Mouse (Mus musculus): ENCODE measurements around the gene Lenep. TPM values are rescaled to one million over a fixed set of nuclear protein-coding genes. Genes with fewer than 3 reads are reported as not detected.
A peak's percentile ranks its signal among the peaks of the same experiment; 100 is the strongest.

Lenep gene
- polyA plus RNA-seq, 1 experiment from 2014 or later = not detected

- DNase-seq (ENCODE audit: low spot score) = peak; percentile 91
- H3K36me3 ChIP-seq = peaks cover 2% of the 10 kb centered on the region; the same call in 1 of the 2 replicates
- H3K27ac ChIP-seq = peak within 1 kb of the TSS; percentile 93
- WGBS = under 1% methylated on average over 38 of the region's 42 CpGs
- H3K27me3 ChIP-seq (ENCODE audit: insufficient read depth, poor library complexity, severe bottlenecking) = peaks cover 5% of the 10 kb centered on the region; the same call in 1 of the 2 replicates
- H3K4me1 ChIP-seq = peaks cover 71% of the 10 kb centered on the region
- H3K4me3 ChIP-seq = peak within 1 kb of the TSS; percentile 79
- H3K9me3 ChIP-seq = no peaks in the 10 kb centered on the region
Measured at GRCm38 (mm10) chr3:89394006-89394893, 8.3 kb downstream of the Lenep start, which contains the start of gene Zbtb7b. TSS of gene Zbtb7b (minus strand) at chr3:89394776.

GRCm38 (mm10) chr3:89393605-89394004 is 9.0 kb downstream of the Lenep start:
- H3K4me1 ChIP-seq = peaks cover 78% of the 10 kb centered on the region

DNA sequence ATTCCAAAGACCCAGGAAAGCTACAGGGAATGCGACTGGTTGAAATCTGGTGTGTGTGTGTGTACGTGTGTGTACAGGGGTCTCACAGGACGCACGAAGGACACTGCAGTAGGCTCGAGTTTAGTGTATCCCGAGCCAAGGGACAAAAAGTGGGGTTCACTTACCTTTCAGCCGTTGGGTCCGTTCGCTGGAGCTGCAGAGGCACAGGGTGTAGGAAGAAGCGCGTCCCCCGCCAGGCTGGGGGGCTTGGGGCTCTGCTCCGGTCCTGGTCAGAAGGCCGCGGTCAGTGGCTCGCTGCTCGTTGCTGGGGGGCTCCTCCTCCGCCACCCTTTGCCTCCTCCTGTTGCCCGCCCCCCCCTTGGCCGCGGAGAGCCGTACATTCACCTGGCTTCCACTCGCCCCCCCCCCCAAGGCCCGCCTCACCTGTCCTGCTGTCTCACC is 9.7 kb downstream of the Lenep start:
- H3K27me3 ChIP-seq (ENCODE audit: insufficient read depth, poor library complexity, severe bottlenecking) = peaks cover 5% of the 10 kb centered on the region; the same call in 1 of the 2 replicates
- H3K9me3 ChIP-seq = no peaks in the 10 kb centered on the region
- peak overlapping the region; percentile 79 for H3K4me3 ChIP-seq
- under 1% methylated on average over 24 of the region's 24 CpGs for WGBS
- H3K36me3 ChIP-seq = no peaks in the 10 kb centered on the region
- DNase-seq (ENCODE audit: low spot score) = no peak
- H3K4me1 ChIP-seq = peaks cover 85% of the 10 kb centered on the region
- peak overlapping the region; percentile 93 for H3K27ac ChIP-seq

More at GRCm38 (mm10) chr3:89393605-89394004, 9.0 kb downstream of the Lenep start:
- Histone ChIP-seq H3K27me3 (ENCODE audit: insufficient read depth, poor library complexity, severe bottlenecking) (peaks cover 5% of the 10 kb centered on the region; the same call in 1 of the 2 replicates), H3K4me3 (peak overlapping the region; percentile 79), H3K36me3 (no peaks in the 10 kb centered on the region), H3K27ac (peak overlapping the region; percentile 93), H3K9me3 (no peaks in the 10 kb centered on the region)
- peak; percentile 99 for DNase-seq (ENCODE audit: low spot score)
- 0% methylated on average over 15 of the region's 15 CpGs for WGBS

GRCm38 (mm10) chr3:89391663-89392511 is 10.7 kb downstream of the Lenep start:
- H3K27me3 ChIP-seq (ENCODE audit: insufficient read depth, poor library complexity, severe bottlenecking) = peaks cover 9% of the 10 kb centered on the region
- H3K36me3 ChIP-seq = no peaks in the 10 kb centered on the region
- peak overlapping the region; percentile 79 for H3K4me3 ChIP-seq
- peaks cover 93% of the 10 kb centered on the region for H3K4me1 ChIP-seq
- DNase-seq (ENCODE audit: low spot score) = no peak
- under 1% methylated on average over 55 of the region's 56 CpGs for WGBS
- H3K9me3 ChIP-seq = no peaks in the 10 kb centered on the region
- H3K27ac ChIP-seq = peak overlapping the region; percentile 93

DNA sequence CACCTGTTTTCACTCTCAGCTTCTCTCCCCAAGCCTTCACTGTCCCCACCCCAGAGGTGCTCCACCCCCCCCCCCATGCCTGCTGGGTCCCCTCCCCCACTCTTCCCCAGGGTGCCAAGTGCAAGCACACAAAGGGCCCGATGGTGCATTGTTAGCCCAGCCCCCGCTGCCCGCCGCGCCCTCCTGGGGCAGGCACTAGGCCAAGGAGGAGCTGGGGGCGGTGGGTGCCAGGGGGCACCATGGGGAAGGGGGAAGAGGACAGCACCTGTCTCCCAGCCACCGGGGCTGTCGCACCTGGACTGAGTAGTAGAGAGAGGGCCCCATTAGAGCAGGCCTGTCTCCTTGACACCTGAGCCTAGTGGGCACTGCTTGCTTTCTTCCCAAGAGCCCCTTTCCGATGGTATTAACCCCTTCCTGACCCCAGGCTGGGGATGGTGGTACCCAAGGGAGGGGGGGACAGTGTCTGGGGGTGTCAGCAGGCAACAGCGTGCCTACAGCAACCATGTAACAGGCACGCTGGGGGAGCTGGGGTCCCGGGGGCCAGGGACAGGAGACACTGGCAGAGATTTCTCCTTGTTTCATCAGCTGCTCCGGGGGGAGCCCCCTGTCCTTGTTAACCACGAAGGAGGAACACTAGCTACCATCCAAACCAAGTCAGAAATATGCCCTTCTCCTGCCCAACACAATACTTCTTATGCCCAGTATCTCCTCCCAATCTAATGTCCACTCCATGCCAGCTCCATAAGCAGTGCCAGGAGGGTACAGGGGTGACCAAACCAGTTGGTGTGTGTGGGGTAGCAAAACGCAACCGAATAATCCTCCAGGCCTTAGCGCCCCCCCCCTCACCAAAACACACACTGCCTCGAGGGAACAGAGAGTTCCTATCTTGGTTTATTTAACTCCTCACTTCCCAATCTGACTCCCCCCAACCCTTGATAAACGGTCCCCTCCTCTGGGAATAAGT is 11.6 kb downstream of the Lenep start:
- Histone ChIP-seq H3K4me1 (peaks cover 86% of the 10 kb centered on the region), H3K4me3 (peak overlapping the region; percentile 79), H3K27ac (peak overlapping the region; percentile 93), H3K27me3 (ENCODE audit: insufficient read depth, poor library complexity, severe bottlenecking) (peaks cover 9% of the 10 kb centered on the region), H3K9me3 (no peaks in the 10 kb centered on the region), H3K36me3 (no peaks in the 10 kb centered on the region)
- no peak for DNase-seq (ENCODE audit: low spot score)
- WGBS = 15% methylated on average over 19 of the region's 19 CpGs

- H3K36me3 ChIP-seq = no peaks in the 10 kb centered on the region
- peaks cover 84% of the 10 kb centered on the region for H3K4me1 ChIP-seq
- H3K4me3 ChIP-seq = peak overlapping the region; percentile 79; the same call in 1 of the 2 replicates
- 62% methylated on average over 5 of the region's 5 CpGs for WGBS
- peak overlapping the region; percentile 56 for H3K27ac ChIP-seq
- H3K27me3 ChIP-seq (ENCODE audit: insufficient read depth, poor library complexity, severe bottlenecking) = peaks cover 12% of the 10 kb centered on the region
- H3K9me3 ChIP-seq = no peaks in the 10 kb centered on the region
- DNase-seq (ENCODE audit: low spot score) = no peak
Measured at GRCm38 (mm10) chr3:89390111-89390515, 12.5 kb downstream of the Lenep start.

- H3K36me3 ChIP-seq = no peaks in the 10 kb centered on the region
- peaks cover 12% of the 10 kb centered on the region for H3K27me3 ChIP-seq (ENCODE audit: insufficient read depth, poor library complexity, severe bottlenecking)
- peak overlapping the region; percentile 22; the same call in 1 of the 2 replicates for H3K27ac ChIP-seq
- H3K4me3 ChIP-seq = no peak overlapping the region
- peaks cover 84% of the 10 kb centered on the region for H3K4me1 ChIP-seq
- H3K9me3 ChIP-seq = no peaks in the 10 kb centered on the region
- DNase-seq (ENCODE audit: low spot score) = no peak
- 45% methylated on average over 6 of the region's 6 CpGs for WGBS
Measured at GRCm38 (mm10) chr3:89388901-89389740, 13.5 kb downstream of the Lenep start.

GRCm38 (mm10) chr3:89388134-89388881 is 14.3 kb downstream of the Lenep start:
- no peak overlapping the region for H3K27ac ChIP-seq
- WGBS = 74% methylated on average over 11 of the region's 11 CpGs

GRCm38 (mm10) chr3:89387632-89388031 is 15.0 kb downstream of the Lenep start:
- Histone ChIP-seq H3K4me1 (peaks cover 72% of the 10 kb centered on the region), H3K9me3 (no peaks in the 10 kb centered on the region), H3K36me3 (no peaks in the 10 kb centered on the region), H3K27ac (peak overlapping the region; percentile 57; the same call in 1 of the 2 replicates), H3K4me3 (0 out of 2 replicates have a peak overlapping the region, but pooled peaks have one; percentile 6), H3K27me3 (ENCODE audit: insufficient read depth, poor library complexity, severe bottlenecking) (peaks cover 12% of the 10 kb centered on the region)
- DNase-seq (ENCODE audit: low spot score) = no peak
- WGBS = 76% methylated on average over 11 of the region's 11 CpGs

More at GRCm38 (mm10) chr3:89388134-89388881, 14.3 kb downstream of the Lenep start:
- no peak for DNase-seq (ENCODE audit: low spot score)
- Histone ChIP-seq H3K9me3 (no peaks in the 10 kb centered on the region), H3K4me1 (peaks cover 78% of the 10 kb centered on the region), H3K36me3 (no peaks in the 10 kb centered on the region), H3K4me3 (0 out of 2 replicates have a peak overlapping the region, but pooled peaks have one; percentile 27), H3K27me3 (ENCODE audit: insufficient read depth, poor library complexity, severe bottlenecking) (peaks cover 12% of the 10 kb centered on the region)

- Histone ChIP-seq H3K4me1 (peaks cover 63% of the 10 kb centered on the region), H3K4me3 (no peak overlapping the region), H3K27ac (no peak overlapping the region), H3K9me3 (no peaks in the 10 kb centered on the region), H3K36me3 (no peaks in the 10 kb centered on the region), H3K27me3 (ENCODE audit: insufficient read depth, poor library complexity, severe bottlenecking) (peaks cover 12% of the 10 kb centered on the region)
- WGBS = 49% methylated on average over 17 of the region's 17 CpGs
- no peak for DNase-seq (ENCODE audit: low spot score)
Measured at GRCm38 (mm10) chr3:89386438-89387420, 15.9 kb downstream of the Lenep start.
